Mouse (Mus musculus) spleen, adult 2 months (tissue): ENCODE measurements at regions not wholly inside any gene's neighbourhood (a gene's known extent, or its start where the extent isn't known, plus 50 kb on each side); places are given as distances from the start of the nearest gene placed in this dataset.

ENCODE experiments used
- CTCF ChIP-seq: fragments of 200-500 bp; IDR thresholded peaks from 2 replicates; pipeline ENCODE4 v1.5.1; 2011; ENCODE audit warnings: mild to moderate bottlenecking, inconsistent platforms; ENCODE audit not compliant: insufficient read depth, insufficient read length, insufficient replicate concordance; ENCODE audit errors: extremely low read depth
- POLR2A ChIP-seq: fragments of 200-500 bp; IDR thresholded peaks from 2 replicates; pipeline ENCODE4 v1.6.1; 2011; ENCODE audit warnings: low read depth, low read length, inconsistent platforms

DNA sequence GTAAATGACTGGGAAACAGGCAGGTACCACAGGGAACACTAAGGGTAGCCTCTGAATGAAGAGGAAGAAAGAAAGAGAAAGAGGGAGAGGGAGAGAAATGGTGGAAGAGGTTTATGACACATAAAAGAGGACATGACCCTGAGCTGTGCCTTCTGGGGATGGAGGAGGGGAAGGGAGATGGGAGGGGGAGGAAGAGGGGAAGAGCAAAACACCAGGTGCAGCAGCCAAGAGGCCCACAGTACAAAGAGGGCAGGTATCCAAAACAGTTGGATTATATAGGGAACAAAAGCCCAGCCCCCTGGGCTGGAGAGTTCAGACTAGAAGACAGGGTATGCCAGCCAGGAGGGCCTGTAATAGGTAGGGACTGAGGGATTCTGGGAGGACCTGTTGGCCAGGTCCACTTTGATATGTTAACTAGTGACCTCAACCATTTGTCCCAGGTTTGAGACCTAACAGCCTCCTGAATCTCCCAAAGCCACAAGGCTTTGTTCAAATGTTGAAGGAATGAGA, 155.7 kb upstream of the Arid2 start:
- TF ChIP-seq CTCF, result no peak
- no peak for TF ChIP-seq POLR2A
